Mouse (Mus musculus): Measurements from ENCODE around the gene Agpat2.

GRCm38 (mm10) chr2:26643942-26644341, 39.7 kb upstream of the Agpat2 start:
- TF ChIP-seq CTCF (IDR thresholded peaks at IDR 0.05; ENCODE audit: insufficient read depth, low read length): peak; percentile 33; the same call in 1 of the 2 replicates
- TF ChIP-seq POLR2A (IDR thresholded peaks at IDR 0.05; ENCODE audit: borderline replicate concordance, extremely low read depth, low read depth, low read length): no peak

Data from lung, adult 2 months (tissue).